Mouse (Mus musculus) c-Kit-negative CD71-positive TER-119-positive erythroid progenitor cells, embryonic 14.5 days (primary cell): ENCODE measurements around the gene Rab11a.

Experiments used
- DNase-seq: peaks from one replicate; pipeline ENCODE4 v3.0.0-alpha.2; 2013; ENCODE audit warnings: low read depth, low spot score

Rab11a gene

GRCm38 (mm10) chr9:64695266-64695665, 42.3 kb downstream of the Rab11a start:
- DNase-seq: no peak

- no peak for DNase-seq
Observed at GRCm38 (mm10) chr9:64693094-64693493, 44.5 kb downstream of the Rab11a start.

DNA sequence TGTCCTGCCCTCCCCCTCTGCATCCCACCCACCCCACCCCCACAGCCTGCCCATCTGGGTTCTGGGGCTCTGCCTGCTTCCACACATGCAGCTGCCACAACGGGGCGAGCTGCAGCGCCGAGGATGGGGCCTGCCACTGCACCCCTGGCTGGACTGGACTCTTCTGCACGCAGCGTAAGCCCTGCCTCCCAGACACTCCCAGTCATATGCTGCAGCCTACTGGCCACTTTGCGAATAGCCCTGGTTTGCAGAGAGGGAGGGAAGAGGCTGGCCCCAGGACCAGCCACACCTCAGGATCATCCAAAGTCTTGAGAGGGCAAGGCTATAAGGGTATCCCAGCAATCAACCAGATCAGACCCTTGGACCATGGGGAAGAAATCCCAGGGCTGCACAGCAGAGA, 46.4 kb downstream of the Rab11a start:
- no peak for DNase-seq

DNA sequence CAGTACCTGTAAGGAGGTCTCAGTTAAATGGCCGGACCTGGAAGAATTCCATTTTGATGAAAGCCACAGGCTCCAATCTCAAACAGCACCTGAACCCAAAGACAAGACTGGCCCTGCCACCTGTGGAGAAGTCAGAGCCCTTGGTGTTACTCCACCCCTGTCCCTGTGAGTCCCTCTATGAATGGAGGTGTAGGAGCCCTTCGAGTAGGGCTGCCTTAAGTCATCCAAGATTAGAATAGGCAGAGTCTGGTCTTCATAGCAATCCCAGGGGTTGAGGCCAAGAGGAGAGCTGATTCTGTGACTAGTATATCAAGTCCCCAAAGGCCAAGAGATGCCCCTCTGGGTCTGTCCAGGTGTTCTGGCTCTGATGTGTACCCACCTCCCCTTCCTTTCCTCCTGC, 46.8 kb downstream of the Rab11a start:
- DNase-seq: no peak

DNA sequence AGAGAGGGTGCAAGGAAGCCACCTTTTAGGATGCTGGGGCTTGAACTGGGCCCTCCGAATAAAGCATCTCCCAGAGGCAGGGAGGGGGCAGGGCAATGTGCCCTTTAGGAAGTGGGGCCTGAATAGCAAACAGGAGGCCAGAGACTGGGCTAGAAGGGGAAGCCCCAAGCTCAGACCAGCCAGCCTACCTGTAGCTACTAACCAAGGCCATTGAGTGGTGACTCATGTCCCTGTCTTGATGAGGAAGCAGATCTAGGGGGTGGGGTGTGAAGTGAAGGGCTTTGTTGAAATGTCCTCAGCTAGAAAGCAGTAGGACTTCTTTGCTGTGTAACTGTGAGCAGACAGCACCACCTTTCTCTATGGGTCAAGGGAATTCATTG, 49.6 kb downstream of the Rab11a start:
- no peak for DNase-seq

GRCm38 (mm10) chr9:64687122-64688014, 50.2 kb downstream of the Rab11a start:
- no peak for DNase-seq

GRCm38 (mm10) chr9:64671341-64672319, 65.9 kb downstream of the Rab11a start:
- peak; percentile 24 for DNase-seq

GRCm38 (mm10) chr9:64668001-64668400, 69.6 kb downstream of the Rab11a start:
- DNase-seq: no peak

GRCm38 (mm10) chr9:64667513-64667912, 70.0 kb downstream of the Rab11a start:
- peak; percentile 16 for DNase-seq

DNA sequence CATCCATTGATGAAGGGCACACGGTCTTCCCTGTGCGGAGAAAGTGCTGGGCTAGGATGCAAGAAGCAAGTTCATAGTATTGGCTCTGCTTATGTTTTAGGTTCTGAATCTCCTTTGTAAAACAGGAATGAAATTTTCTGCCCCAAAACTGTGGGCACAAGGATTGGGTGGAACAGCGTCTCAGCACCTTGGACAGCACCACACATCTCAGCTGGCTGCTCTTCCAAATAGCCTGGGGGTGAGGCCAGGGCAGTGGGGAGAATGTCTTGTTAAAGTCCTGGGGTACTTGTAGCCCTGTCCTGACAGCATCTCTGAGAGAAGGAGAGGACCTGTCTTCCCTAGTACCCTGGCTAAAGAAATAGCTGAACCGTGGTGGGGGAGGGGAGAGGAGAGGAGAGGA, 71.0 kb downstream of the Rab11a start:
- no peak for DNase-seq
